Mouse (Mus musculus): ENCODE results near the gene Ubxn11. TPM values are rescaled to one million over a fixed set of nuclear protein-coding genes. Genes with fewer than 3 reads are reported as not detected.

The Ubxn11 gene
- polyA plus RNA-seq, 1 experiment: 25.1 TPM

GRCm38 (mm10) chr4:134092382-134093288, 9.7 kb upstream of the Ubxn11 start:
- TF ChIP-seq POLR2A (IDR thresholded peaks at IDR 0.05; ENCODE audit: borderline replicate concordance, extremely low read depth, insufficient read depth, insufficient read length, poor library complexity, severe bottlenecking) (no peak), CTCF (IDR thresholded peaks at IDR 0.05; ENCODE audit: borderline replicate concordance, extremely low read depth, insufficient read depth, insufficient read length) (peak; percentile 57)
- peak; percentile 11 for DNase-seq (ENCODE audit: low read depth)

DNA sequence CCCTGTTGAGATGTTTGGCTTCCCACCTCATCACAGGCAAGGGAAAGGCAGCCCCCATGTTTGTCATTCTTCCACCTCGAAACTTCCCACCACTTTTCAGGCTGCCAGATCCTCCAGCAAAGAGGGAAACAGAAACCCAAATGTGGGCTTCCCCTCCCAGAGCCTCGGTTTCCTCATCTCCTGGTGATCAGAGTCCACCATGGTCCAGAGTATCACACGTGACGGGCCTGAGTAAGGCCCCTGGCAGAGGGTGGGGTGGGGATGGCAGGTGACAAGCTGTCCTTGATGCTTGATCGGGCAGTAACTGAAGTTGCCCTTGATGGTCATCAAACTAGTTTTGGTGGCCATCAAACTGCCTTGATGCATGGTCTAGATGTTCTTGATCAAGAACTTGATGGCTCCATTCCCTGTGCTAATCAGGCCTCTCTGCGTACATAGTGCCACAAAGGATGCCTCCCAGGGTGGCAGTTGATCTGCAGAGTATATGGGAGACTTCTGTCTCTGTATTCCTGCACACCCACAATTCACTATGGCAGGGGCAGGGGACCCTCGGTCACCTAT, 8.3 kb upstream of the Ubxn11 start:
- DNase-seq (ENCODE audit: low read depth): no peak
- TF ChIP-seq CTCF (IDR thresholded peaks at IDR 0.05; ENCODE audit: borderline replicate concordance, extremely low read depth, insufficient read depth, insufficient read length) (no peak), POLR2A (IDR thresholded peaks at IDR 0.05; ENCODE audit: borderline replicate concordance, extremely low read depth, insufficient read depth, insufficient read length, poor library complexity, severe bottlenecking) (no peak)

GRCm38 (mm10) chr4:134094923-134095547, 7.3 kb upstream of the Ubxn11 start, which contains the start of gene Cd52:
TSS of gene Cd52 (minus strand) at chr4:134095082.
- no peak for TF ChIP-seq POLR2A (IDR thresholded peaks at IDR 0.05; ENCODE audit: borderline replicate concordance, extremely low read depth, insufficient read depth, insufficient read length, poor library complexity, severe bottlenecking)
- no peak for TF ChIP-seq CTCF (IDR thresholded peaks at IDR 0.05; ENCODE audit: borderline replicate concordance, extremely low read depth, insufficient read depth, insufficient read length)

DNA sequence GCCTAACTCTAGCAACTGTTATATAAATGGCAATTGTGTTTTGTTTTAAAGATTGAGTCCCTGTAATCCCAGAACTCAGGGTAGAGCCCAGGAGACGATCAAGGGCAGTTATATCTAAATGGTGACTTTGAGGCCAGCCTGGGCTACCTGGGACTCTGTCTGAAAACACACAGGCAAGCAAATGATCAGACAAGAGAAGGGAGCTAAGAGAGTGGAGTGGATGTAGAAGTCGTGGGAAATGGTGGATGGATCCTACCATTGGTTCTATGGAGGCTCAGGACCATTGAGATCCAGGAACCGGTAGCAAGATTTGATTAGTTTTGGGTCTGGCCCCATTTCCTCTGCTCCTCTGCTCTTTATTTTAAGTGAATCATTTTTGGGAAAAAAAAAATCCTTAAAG, 6.2 kb upstream of the Ubxn11 start:
- no peak for DNase-seq (ENCODE audit: low read depth)
- no peak for TF ChIP-seq POLR2A (IDR thresholded peaks at IDR 0.05; ENCODE audit: borderline replicate concordance, extremely low read depth, insufficient read depth, insufficient read length, poor library complexity, severe bottlenecking)
- no peak for TF ChIP-seq CTCF (IDR thresholded peaks at IDR 0.05; ENCODE audit: borderline replicate concordance, extremely low read depth, insufficient read depth, insufficient read length)

More at GRCm38 (mm10) chr4:134094923-134095547, 7.3 kb upstream of the Ubxn11 start, which contains the start of gene Cd52:
- DNase-seq (ENCODE audit: low read depth): no peak

DNA sequence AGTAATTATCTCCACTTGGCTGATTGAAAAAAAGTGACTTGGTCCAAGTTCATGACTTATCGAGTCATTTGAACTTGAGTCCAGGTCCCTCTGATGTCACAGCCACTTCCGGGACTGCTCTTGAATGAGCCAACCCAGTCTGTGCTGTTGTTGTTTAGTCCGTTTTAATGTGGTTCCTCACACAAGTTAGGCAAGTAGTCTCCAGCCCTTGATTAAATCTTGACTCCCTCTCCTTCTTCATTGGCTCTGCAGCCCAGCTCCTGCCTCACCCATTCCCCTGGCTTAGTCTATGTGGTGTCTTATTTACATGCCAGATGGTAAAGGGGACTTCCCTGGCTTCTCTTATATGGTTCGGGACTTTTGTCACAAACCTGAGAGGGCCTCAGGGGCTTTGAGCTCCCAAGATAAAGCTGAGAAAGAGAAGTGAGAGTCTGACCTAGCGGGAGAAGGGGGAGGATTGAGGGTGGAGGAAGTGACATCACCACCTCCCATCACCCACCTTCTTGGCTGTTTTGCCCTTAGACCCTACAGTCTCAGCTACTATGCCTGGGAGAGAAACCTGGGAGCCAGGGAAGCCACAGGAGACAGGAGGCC, 5.3 kb upstream of the Ubxn11 start:
- no peak for DNase-seq (ENCODE audit: low read depth)
- TF ChIP-seq POLR2A (IDR thresholded peaks at IDR 0.05; ENCODE audit: borderline replicate concordance, extremely low read depth, insufficient read depth, insufficient read length, poor library complexity, severe bottlenecking): no peak
- TF ChIP-seq CTCF (IDR thresholded peaks at IDR 0.05; ENCODE audit: borderline replicate concordance, extremely low read depth, insufficient read depth, insufficient read length): no peak

- DNase-seq (ENCODE audit: low read depth): no peak
Measured at GRCm38 (mm10) chr4:134098628-134099027, 3.7 kb upstream of the Ubxn11 start.

GRCm38 (mm10) chr4:134100245-134100644, 2.1 kb upstream of the Ubxn11 start:
- TF ChIP-seq POLR2A (IDR thresholded peaks at IDR 0.05; ENCODE audit: borderline replicate concordance, extremely low read depth, insufficient read depth, insufficient read length, poor library complexity, severe bottlenecking): no peak
- TF ChIP-seq CTCF (IDR thresholded peaks at IDR 0.05; ENCODE audit: borderline replicate concordance, extremely low read depth, insufficient read depth, insufficient read length): no peak
- DNase-seq (ENCODE audit: low read depth): no peak

More at GRCm38 (mm10) chr4:134098628-134099027, 3.7 kb upstream of the Ubxn11 start:
- TF ChIP-seq POLR2A (IDR thresholded peaks at IDR 0.05; ENCODE audit: borderline replicate concordance, extremely low read depth, insufficient read depth, insufficient read length, poor library complexity, severe bottlenecking) (no peak), CTCF (IDR thresholded peaks at IDR 0.05; ENCODE audit: borderline replicate concordance, extremely low read depth, insufficient read depth, insufficient read length) (no peak)

GRCm38 (mm10) chr4:134102742-134103119, 361 bp downstream of the Ubxn11 start:
- TF ChIP-seq POLR2A (IDR thresholded peaks at IDR 0.05; ENCODE audit: borderline replicate concordance, extremely low read depth, insufficient read depth, insufficient read length, poor library complexity, severe bottlenecking): no peak
- no peak for TF ChIP-seq CTCF (IDR thresholded peaks at IDR 0.05; ENCODE audit: borderline replicate concordance, extremely low read depth, insufficient read depth, insufficient read length)
- no peak for DNase-seq (ENCODE audit: low read depth)

DNA sequence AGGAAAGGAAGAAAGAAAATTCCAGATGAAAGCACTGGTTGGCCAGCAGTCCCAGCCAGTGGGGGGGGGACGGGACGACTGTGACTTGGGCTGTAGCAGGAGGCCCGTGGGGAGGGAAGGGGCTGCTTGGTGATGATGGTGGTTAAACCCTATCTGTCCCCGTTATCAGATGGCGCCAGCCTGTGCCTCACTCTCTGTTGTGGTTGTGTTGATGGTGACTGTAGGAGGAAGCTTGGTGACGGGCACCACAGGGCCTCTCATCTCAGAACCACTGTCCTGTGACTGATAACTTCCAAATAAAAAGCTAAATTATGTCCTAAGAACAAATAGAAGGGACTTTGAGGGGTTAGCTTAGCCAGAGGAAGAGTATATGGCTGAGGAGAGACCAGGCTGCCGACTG, 3.7 kb downstream of the Ubxn11 start:
- no peak for DNase-seq (ENCODE audit: low read depth)
- no peak for TF ChIP-seq POLR2A (IDR thresholded peaks at IDR 0.05; ENCODE audit: borderline replicate concordance, extremely low read depth, insufficient read depth, insufficient read length, poor library complexity, severe bottlenecking)
- no peak for TF ChIP-seq CTCF (IDR thresholded peaks at IDR 0.05; ENCODE audit: borderline replicate concordance, extremely low read depth, insufficient read depth, insufficient read length)

- DNase-seq (ENCODE audit: low read depth): no peak
- TF ChIP-seq CTCF (IDR thresholded peaks at IDR 0.05; ENCODE audit: borderline replicate concordance, extremely low read depth, insufficient read depth, insufficient read length) (no peak), POLR2A (IDR thresholded peaks at IDR 0.05; ENCODE audit: borderline replicate concordance, extremely low read depth, insufficient read depth, insufficient read length, poor library complexity, severe bottlenecking) (no peak)
Measured at GRCm38 (mm10) chr4:134107730-134108129, 5.4 kb downstream of the Ubxn11 start.

GRCm38 (mm10) chr4:134108196-134108595, 5.8 kb downstream of the Ubxn11 start:
- TF ChIP-seq CTCF (IDR thresholded peaks at IDR 0.05; ENCODE audit: borderline replicate concordance, extremely low read depth, insufficient read depth, insufficient read length) (no peak), POLR2A (IDR thresholded peaks at IDR 0.05; ENCODE audit: borderline replicate concordance, extremely low read depth, insufficient read depth, insufficient read length, poor library complexity, severe bottlenecking) (no peak)
- no peak for DNase-seq (ENCODE audit: low read depth)
